Mouse (Mus musculus): ENCODE data around the gene Tomm22.
"Not testable (repeated sequence)": the region's sequence is repeated elsewhere in the genome, so short reads cannot be mapped to it uniquely, and the experiment has no call there.

The Tomm22 gene

DNA sequence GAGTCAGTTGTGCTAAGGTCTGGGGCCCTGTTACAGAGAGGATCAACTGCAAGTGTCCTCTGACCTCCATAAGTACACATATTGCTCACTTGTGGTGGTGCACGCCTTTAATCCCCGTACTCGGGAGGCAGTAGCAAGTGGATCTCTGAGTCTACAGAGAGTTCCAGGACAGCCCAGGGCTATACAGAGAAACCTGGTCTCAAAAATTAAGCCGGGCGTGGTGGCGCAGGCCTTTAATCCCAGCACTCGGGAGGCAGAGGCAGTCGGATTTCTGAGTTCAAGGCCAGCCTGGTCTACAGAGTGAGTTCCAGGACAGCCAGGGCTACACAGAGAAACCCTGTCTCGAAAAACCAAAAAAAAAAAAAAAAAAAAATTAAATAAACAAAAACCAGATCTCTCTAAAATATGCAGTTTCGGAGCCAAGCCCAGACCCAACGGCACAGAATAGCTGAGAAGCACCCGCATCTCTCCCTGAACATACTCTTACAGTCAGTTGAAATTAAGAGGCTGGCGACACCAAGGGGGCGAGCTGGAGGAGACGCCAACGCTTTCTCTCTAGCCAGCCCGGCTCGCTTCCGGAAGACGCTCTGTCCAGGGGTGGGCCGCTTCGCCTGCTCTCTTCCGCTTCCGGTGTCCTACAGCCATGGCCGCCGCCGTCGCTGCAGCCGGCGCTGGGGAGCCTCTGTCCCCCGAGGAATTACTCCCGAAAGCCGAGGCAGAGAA is at the start of gene Tomm22:
TSS of gene Tomm22 (plus strand) at position 613 of the 723 bp plus-strand sequence.
- peak; percentile 97 for DNase-seq

DNA sequence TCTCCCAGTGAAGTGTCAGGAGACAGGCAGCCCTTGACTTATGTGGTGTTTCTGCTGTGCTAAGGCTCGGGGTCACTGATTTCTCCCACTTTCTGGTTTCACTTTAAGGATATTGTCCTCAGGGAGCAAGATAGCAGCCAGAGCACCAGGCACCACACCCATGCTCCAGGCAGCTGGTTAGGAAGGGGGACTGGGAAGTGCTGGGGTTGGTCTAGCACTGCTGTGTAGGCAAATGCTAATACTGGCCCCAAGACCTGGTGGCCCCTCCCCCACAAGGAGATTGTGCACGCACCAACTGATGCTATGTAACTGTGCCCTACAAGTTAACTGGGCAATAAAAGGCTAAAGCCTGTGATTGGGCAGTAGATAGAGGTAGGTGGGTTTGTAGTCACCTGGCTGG is 40.2 kb upstream of the Tomm22 start:
- no peak for DNase-seq

DNA sequence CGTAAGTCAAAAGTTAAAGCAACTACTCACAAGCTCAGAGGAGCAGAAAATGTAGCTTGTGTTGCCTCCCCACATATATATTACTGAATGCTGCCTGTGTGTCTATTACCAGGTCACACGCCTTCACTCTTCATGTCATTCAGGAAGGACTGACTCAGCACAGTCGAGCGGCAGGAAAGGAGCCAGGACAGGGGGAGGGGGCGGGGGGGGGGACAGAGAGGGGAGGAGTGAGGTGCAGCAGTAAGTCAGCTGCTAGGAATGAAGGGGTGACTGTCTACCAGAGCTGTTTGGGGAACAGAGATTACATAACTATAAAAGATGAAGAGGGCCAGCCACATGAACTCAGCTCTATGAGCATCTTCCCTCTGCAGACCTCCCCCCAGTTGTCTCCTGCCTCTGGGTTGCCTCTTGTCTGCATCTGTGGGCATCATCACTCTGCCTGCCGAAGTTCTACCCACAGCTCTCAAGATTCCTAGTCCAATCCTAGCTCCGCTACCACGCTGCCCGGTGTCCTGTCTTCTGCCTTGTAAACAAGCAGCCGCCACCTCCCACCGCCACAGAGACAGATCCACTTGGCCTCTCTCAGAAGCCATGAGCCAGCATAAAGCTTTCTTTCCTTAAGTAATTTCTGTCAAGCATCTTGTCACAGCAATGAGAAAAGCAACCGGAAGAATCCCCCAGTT is 29.4 kb upstream of the Tomm22 start:
- no peak for DNase-seq

DNA sequence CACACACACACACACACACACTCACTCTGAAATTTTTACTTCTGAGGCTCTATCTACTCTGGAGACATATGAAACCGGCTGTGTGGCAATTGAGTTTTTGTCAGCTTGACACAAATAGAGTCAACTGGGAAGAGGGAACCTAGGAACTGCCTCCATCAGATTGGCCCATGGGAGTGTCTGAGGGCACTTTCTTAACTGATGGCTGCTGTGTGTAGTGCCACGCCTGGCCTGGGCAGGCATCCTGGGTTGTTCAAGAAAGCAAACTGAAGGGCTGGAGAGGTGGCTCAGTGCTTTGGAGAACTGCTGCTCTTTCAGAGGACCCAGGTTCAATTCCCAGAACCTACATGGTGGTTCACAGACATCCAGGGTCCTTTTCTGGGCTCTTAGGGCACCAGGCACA is 25.2 kb upstream of the Tomm22 start:
- DNase-seq, result no peak

- no peak for DNase-seq
Observed at GRCm38 (mm10) chr15:79648130-79648529, 22.5 kb upstream of the Tomm22 start.

- peak; percentile 82 for DNase-seq
Observed at GRCm38 (mm10) chr15:79650569-79650968, 20.1 kb upstream of the Tomm22 start.

DNA sequence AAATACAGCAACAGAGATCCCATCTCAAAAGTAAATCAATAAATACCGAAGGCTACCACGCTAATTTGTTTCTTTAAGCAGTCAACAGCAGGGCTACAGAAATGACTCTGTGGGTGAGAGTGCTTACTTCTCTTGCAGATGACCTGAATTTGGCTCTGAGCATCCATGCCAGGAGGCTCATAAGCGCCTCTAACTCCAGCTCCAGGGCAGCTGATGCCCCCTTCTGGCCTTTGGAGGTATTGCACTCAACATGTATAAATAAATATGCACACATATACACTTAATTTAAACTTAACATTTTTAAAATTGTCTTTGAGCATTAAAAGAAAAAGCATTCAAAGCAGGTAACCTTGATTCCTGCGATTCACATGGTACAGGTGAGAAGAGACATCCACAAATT is 19.2 kb upstream of the Tomm22 start:
- peak; percentile 43 for DNase-seq

DNA sequence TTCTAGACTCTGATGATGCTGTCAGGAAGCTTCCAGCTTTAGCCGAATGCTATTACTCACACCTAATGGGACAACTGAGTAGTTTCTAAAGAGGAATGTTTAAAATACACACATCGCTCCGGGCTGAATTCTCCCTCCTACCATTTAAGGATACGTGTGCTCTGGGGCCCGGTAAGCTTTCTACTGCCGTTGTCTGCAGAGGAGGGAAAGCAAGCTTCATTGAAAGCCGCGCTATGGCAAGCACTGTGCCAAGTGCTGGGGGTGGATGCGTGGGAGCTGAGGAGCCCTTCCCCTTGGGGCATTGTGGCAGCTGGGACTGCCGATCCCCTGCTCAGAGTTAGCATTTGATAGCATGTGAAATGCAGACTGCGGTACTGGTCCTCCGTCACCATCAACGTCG is 14.2 kb upstream of the Tomm22 start:
- no peak for DNase-seq

GRCm38 (mm10) chr15:79657837-79658530 is 12.7 kb upstream of the Tomm22 start:
- DNase-seq, result peak; percentile 89

DNA sequence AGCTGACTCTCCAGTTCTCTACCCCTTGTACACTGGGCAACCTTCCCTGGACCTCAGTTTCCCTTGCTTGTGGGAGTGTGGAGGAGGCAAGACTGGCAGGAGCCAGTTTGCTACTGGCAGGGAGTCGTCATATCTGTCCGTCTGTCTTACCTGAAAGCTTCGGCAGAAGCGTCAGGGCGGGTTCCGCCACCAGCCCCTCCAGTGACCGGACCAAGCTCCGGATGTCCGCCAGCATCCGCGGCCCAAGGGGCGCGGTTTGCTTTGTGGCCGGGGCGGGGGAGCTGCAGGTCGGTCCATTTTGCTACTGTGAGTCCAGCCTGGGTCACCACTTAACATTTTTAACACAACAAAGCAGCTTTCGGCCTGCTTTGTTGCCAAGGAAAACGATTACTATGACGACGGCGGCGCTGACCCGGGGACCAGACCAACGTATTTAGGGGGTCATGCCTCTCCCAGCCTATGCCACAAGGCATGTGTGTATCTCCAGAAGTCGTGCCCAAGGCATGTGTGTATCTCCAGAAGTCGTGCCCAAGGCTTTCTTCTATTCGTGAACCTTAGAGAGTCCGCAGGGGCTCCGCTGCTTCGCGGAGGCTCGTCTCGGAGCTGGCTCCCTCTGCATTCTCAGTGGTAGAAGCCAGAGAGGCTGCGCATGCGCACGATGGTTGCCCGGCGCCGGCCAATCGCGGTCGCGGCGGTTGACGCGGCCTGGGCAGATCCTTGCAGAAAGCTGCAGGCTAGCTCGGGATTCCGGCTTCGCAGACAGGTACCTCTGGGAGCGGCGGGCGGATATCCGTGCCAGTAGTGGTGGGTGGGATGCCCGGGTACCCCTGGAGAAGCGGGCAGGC is 11.9 kb upstream of the Tomm22 start, which contains the start of the genes Fam227a and Cby1:
TSS of gene Fam227a (minus strand) at position 426 of the 845 bp plus-strand sequence.
TSS of gene Cby1 (plus strand) at position 669 of the 845 bp plus-strand sequence.
- peak; percentile 97 for DNase-seq

DNA sequence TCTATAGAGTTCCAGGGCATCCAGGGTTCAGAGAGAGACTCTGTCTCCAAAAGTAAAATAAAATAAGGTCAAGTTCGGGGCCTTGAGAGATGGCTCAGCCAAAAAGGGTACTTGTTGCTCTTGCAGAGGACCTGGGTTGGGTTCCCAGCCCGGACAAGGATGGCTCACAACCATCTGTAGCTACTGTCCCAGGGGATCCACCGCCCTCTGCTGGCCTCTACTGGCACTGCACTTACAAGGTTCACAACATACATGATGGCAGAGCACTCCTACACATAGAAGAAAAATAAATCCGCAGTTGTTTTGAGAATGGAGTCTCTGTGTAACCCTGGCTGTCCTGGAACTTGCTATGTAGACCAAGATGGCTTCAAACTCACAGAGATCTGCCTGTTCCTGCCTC is 8.8 kb upstream of the Tomm22 start:
- DNase-seq, result peak; percentile 53

- DNase-seq, result no peak
Observed at GRCm38 (mm10) chr15:79664666-79665065, 6.0 kb upstream of the Tomm22 start.

DNA sequence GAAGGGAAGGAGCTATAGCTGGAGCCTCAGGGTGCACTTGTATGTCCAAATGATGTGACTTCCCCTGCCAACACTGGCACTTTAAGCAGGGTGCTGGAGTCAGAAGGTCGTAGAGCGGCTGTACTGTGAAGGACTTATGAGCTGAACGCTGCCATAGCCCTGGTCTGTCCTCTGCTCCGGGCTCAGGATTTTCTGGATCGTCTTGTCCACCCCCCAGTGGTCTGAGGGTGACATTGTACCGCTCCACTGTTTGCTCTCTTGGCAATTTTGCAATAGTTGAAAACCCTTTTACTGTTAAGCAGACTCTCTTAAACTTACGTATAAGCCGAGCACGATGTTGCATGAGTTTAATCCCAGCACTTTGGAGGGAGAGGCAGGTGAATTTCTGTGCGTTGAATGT is 1.5 kb upstream of the Tomm22 start:
- DNase-seq, result no peak

DNA sequence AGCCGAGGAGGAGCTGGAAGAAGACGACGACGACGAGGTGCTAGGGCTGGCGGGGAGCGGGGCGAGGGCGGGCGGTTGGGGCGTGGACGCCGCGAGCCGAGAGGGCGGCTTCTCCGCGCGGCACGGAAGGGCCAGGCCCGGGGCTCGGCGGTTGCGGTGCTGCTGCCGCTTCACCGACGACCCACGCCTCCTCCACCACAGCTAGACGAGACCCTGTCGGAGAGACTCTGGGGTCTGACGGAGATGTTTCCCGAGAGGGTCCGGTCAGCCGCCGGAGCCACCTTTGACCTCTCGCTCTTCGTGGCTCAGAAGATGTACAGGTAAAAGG is 275 bp downstream of the Tomm22 start:
- no peak for DNase-seq

GRCm38 (mm10) chr15:79671828-79672348 is 1.2 kb downstream of the Tomm22 start:
- not testable (repeated sequence) for DNase-seq

DNA sequence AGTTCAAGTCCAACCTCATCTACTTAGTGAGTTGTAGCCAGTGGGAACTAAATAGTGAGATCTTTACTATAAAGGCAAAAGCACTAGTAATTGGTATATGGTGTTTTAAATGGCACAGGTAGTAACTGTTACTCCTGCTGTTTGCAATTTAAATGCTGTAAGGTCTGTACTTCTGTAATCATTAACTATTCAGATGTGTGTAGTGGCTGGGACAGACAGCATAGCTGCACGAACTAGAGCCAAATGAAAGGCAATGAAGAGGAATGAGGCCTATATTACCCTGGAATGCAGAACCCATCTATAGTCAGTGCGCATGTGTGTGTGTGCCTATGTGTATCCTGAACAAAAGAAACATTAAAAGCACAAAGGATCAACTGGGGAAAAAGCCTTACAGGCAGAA is 7.3 kb downstream of the Tomm22 start:
- DNase-seq, result no peak

DNA sequence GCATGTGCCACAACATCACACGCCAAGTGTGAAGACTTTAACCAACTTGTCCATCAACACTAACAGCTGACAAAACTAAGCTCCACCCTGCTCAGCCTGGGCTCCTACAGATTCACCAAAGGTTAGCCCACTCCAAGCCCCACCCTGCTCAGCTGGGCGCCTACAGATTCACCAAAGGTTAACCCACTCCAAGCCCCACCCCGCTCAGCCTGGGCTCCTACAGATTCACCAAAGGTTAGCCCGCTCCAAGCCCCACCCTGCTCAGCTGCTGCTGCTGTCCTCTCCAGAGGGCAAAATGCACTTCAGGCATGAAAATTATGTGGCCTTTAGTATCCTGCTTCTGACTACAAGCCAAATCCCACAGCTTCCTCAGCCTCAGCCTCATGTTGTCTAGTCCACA is 11.3 kb downstream of the Tomm22 start:
- DNase-seq, result no peak

DNA sequence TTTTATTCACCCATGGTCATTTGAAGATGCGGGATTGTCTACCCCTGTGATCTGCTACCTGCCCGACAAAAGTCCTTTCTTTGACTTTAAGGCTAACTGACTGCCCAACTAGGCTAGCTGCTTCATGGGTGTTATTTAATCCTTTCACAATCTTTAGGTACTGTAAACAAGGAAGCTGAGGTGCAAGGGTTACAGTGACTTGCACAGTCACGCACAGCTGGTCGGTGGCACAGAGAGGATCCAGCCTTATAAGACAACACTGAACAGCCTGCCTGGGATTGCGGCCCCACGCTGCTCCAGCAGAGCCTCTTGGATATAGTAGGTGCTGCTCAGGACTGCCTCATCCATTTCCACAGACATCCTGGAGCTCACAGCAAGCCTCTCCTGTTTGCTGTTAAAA is 12.5 kb downstream of the Tomm22 start:
- DNase-seq, result no peak

GRCm38 (mm10) chr15:79683707-79684465 is 13.2 kb downstream of the Tomm22 start:
- DNase-seq, result no peak

DNA sequence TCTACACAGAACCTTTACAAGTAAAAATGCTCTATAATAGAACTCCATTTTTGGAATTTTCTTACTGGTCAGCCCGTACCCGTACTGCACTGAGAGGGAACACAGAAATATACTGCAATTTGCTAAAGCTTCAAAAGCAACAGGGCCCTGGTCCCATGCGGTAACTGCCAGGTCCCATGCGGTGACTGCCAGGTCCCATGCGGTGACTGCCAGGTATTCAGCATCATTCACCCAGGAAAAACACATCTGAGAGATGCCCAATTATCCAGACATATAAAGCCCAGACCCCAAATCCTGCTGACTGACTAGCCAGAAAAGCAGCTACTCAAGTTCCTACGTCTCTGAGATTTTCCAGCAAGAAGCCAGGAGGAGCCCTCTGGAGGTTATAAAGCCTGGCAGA is 14.0 kb downstream of the Tomm22 start:
- no peak for DNase-seq

GRCm38 (mm10) chr15:79685141-79685641 is 14.5 kb downstream of the Tomm22 start:
- DNase-seq, result no peak

All from retina, postnatal 1 day (tissue).